Mouse (Mus musculus) spleen, adult 12 weeks (tissue): Measurements from ENCODE around the gene Sik1.

Experiments
- DNase-seq: peaks from one replicate; pipeline ENCODE4 v3.0.0; 2022; ENCODE audit warnings: low spot score

Sik1 gene

GRCm38 (mm10) chr17:31854770-31855596 lies 621 bp downstream of the Sik1 start:
- peak; percentile 19 for DNase-seq

GRCm38 (mm10) chr17:31853448-31854188 lies 2.0 kb downstream of the Sik1 start:
- no peak for DNase-seq

GRCm38 (mm10) chr17:31852782-31853447 lies 2.7 kb downstream of the Sik1 start:
- no peak for DNase-seq

- no peak for DNase-seq
These were observed 3.7 kb downstream of the Sik1 start for GRCm38 (mm10) chr17:31851816-31852476.

GRCm38 (mm10) chr17:31850457-31850980 lies 5.1 kb downstream of the Sik1 start:
- DNase-seq: no peak

GRCm38 (mm10) chr17:31846970-31847369 lies 8.6 kb downstream of the Sik1 start:
- no peak for DNase-seq

GRCm38 (mm10) chr17:31846352-31846751 lies 9.3 kb downstream of the Sik1 start:
- DNase-seq: no peak

GRCm38 (mm10) chr17:31843891-31844290 lies 11.7 kb downstream of the Sik1 start:
- no peak for DNase-seq

GRCm38 (mm10) chr17:31842930-31843822 lies 12.4 kb downstream of the Sik1 start:
- DNase-seq: no peak

GRCm38 (mm10) chr17:31841842-31842611 lies 13.6 kb downstream of the Sik1 start:
- DNase-seq: no peak

GRCm38 (mm10) chr17:31841453-31841841 lies 14.2 kb downstream of the Sik1 start:
- no peak for DNase-seq

- DNase-seq: no peak
These were observed 15.1 kb downstream of the Sik1 start for GRCm38 (mm10) chr17:31840423-31841003.

- no peak for DNase-seq
These were observed 18.8 kb downstream of the Sik1 start for GRCm38 (mm10) chr17:31836772-31837171.

GRCm38 (mm10) chr17:31836264-31836607 lies 19.4 kb downstream of the Sik1 start:
- DNase-seq: no peak

- no peak for DNase-seq
These were observed 19.9 kb downstream of the Sik1 start for GRCm38 (mm10) chr17:31835528-31836263.

- DNase-seq: no peak
These were observed 21.1 kb downstream of the Sik1 start for GRCm38 (mm10) chr17:31834320-31835065.

GRCm38 (mm10) chr17:31833752-31834151 lies 21.9 kb downstream of the Sik1 start:
- DNase-seq: no peak

GRCm38 (mm10) chr17:31832577-31832964 lies 23.0 kb downstream of the Sik1 start:
- no peak for DNase-seq
